In genomic region chr10:39133462-39134310, GRCm38 (mm10) we compare ENCODE assay signal across 8 mouse cellular contexts. TPM values are rescaled to one million over a fixed set of nuclear protein-coding genes. Genes with fewer than 3 reads are reported as not detected.
DNase-seq lines count a peak whose midpoint lies in the region; ATAC-seq lines count a peak whose summit lies in the region.

Gene Fam229b (minus strand): TSS chr10:39133914.
Gene Tube1 (plus strand): TSS chr10:39133976.

- peak; percentile 99 for ATAC-seq in megakaryocyte progenitor cell, adult 5-6 weeks (replicated peaks; ENCODE audit: poor library complexity)

- DNase-seq in adipocyte (ENCODE audit: low spot score): peak; percentile 89
- DNase-seq in embryo, embryonic 10 days (ENCODE audit: low spot score): peak; percentile 98
- DNase-seq in gastrocnemius, postnatal 10 days: peak; percentile 79
- DNase-seq in induced T-regulatory cell, adult 2 months (ENCODE audit: low read depth): peak; percentile 96
- peak; percentile 88 to 95 for DNase-seq in left cerebral cortex, adult 9 months (ENCODE audit: low spot score in 2 of 2)
- DNase-seq in right cerebral cortex, postnatal 14 days: peak; percentile 91
- peak; percentile 85 to 88 for DNase-seq in urinary bladder, postnatal 36 days (ENCODE audit: low spot score in 2 of 2)

RNA-seq across cellular contexts. Expression of gene Fam229b, which starts in this region (rescaled TPM):
- 1 to 10 TPM; 4.6 to 4.8 TPM for total RNA-seq in gastrocnemius, postnatal 10 days (2021)
- 0.83 and 3.3 TPM in 2 replicates for total RNA-seq in megakaryocyte progenitor cell, adult 5-6 weeks (2015)
- total RNA-seq in megakaryocyte progenitor cell, adult 5-6 weeks (2017): 1.8 TPM in 1 of 2 replicates, not detected in the other

RNA-seq across cellular contexts. Expression of gene Tube1, which starts in this region (rescaled TPM):
- total RNA-seq in gastrocnemius, postnatal 10 days (2021): 1 to 10 TPM; 1.6 to 2.0 TPM
- 10.8 and 15.2 TPM in 2 replicates for total RNA-seq in megakaryocyte progenitor cell, adult 5-6 weeks (2015)
- total RNA-seq in megakaryocyte progenitor cell, adult 5-6 weeks (2017): 14.1 and 19.2 TPM in 2 replicates

Comparison
In these comparisons a context has a peak if more than half of its experiments do, and no peak if none do; other contexts are left out.
1. Peak in every context shown above with its lines: DNase-seq and ATAC-seq.